Mouse (Mus musculus) heart, adult 2 months (tissue): Measurements from ENCODE around the gene Iqsec1. TPM values are rescaled to one million over a fixed set of nuclear protein-coding genes. Genes with fewer than 3 reads are reported as not detected.

Experiments
- DNase-seq, 2 experiments: peaks; one replicate each; pipeline ENCODE4 v3.0.0; 2021
- H3K27ac ChIP-seq: fragments of 200-600 bp; 2 replicates; pipeline ENCODE4 v1.8.1; 2022
- H3K27me3 ChIP-seq: fragments of 200-500 bp; 2 replicates; pipeline ENCODE4 v1.6.1; 2012; ENCODE audit warnings: mild to moderate bottlenecking, low read length, inconsistent platforms, mixed read lengths; ENCODE audit not compliant: control insufficient read depth, insufficient read depth
- H3K36me3 ChIP-seq: fragments of 200-500 bp; 2 replicates; pipeline ENCODE4 v1.6.1; 2012; ENCODE audit warnings: low read length, inconsistent platforms; ENCODE audit not compliant: control insufficient read depth, insufficient read depth
- H3K4me1 ChIP-seq: fragments of 200-500 bp; 2 replicates; pipeline ENCODE4 v1.6.1; 2011; ENCODE audit warnings: low read length; ENCODE audit not compliant: control insufficient read depth, insufficient read depth
- H3K4me3 ChIP-seq: fragments of 200-600 bp; 2 replicates; pipeline ENCODE4 v1.8.1; 2022
- H3K79me2 ChIP-seq: fragments of 200-500 bp; replicated peaks from 2 replicates; pipeline ENCODE4 v1.6.1; 2012; ENCODE audit warnings: mild to moderate bottlenecking, inconsistent platforms, low read length, moderate library complexity, mixed read lengths; ENCODE audit not compliant: control insufficient read depth, insufficient read depth
- H3K9ac ChIP-seq: fragments of 200-500 bp; 2 replicates; pipeline ENCODE4 v1.6.1; 2012; ENCODE audit warnings: low read depth, mild to moderate bottlenecking, control low read depth, inconsistent platforms, low read length, mixed read lengths
- CTCF ChIP-seq: fragments of 200-600 bp; IDR thresholded peaks from 2 replicates; pipeline ENCODE4 v1.8.1; 2022; ENCODE audit warnings: antibody characterized with exemption, mild to moderate bottlenecking, moderate library complexity
- EP300 ChIP-seq: fragments of 200-500 bp; IDR thresholded peaks from 2 replicates; pipeline ENCODE4 v1.6.1; 2011; ENCODE audit warnings: low read depth, low read length, control low read depth; ENCODE audit not compliant: insufficient read depth
- POLR2A ChIP-seq: fragments of 200-500 bp; IDR thresholded peaks from 2 replicates; pipeline ENCODE4 v1.6.1; 2011; ENCODE audit warnings: mild to moderate bottlenecking, low read depth, low read length, control low read depth; ENCODE audit not compliant: insufficient read depth
- WGBS: fragments of 180-500 bp; shearing (Covaris S2); methylation state at CpG from one replicate; pipeline ENCODE4 v1.1.7; 2018; 5-methylcytosine and 5-hydroxymethylcytosine counted together
- intact Hi-C: fragments of 180-260 bp; cut with DNase I; formaldehyde crosslinking; loops from one replicate; pipeline ENCODE4 v1.15.1; 2025
- polyA plus RNA-seq: library from polyadenylated mRNA; depleted of rRNA; stranded (reverse); fragments of >200 nt; gene quantifications from 2 replicates; pipeline ENCODE4 v1.2.3, GENCODE M21; 2012
- total RNA-seq, 2 experiments: library from RNA; stranded (reverse); gene quantifications; 2 replicates each; pipeline ENCODE4 v1.2.3; 2021

Gene Iqsec1
- total and polyA plus RNA-seq, 3 experiments, result 100 to 147 (median 146) TPM

DNA sequence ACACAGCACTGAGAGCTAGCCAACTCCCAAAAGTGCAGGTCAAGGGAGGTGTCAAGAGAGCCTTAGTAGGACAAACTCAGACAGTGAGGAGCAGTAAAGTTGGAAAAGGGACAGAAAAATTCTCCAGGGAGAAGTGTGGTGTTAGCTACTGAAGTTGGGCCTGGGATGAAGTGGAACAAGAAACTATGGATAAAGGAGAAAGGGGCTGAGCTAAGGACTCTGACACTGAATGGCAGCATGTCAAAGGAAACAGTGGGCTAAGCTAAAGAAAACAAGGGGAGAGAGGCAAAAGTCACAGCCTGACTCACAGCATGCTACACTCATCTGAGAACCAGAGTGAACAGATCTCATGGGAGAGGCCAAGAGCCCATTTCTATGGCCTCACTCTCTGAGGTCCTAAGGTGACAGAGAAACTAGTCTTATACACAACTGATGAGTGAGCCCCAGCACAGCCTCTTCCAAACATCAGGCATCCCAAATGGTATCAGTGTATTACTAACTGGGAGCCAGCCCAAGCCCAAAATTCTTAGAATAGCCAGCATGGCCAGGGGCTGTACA lies 280.3 kb downstream of the Iqsec1 start:
- H3K4me1 ChIP-seq, result peaks cover 80% of the 10 kb centered on the region
- no peak overlapping the region for H3K4me3 ChIP-seq
- peak overlapping the region; percentile 77 for H3K27ac ChIP-seq
- H3K27me3 ChIP-seq, result no peaks in the 10 kb centered on the region
- DNase-seq, result no peak
- peaks cover 9% of the 10 kb centered on the region for H3K79me2 ChIP-seq
- peaks cover 23% of the 10 kb centered on the region for H3K36me3 ChIP-seq
- no peak overlapping the region for H3K9ac ChIP-seq
- intact Hi-C loops, result no loop called here
- no peak for TF ChIP-seq POLR2A
- TF ChIP-seq CTCF, result no peak
- TF ChIP-seq EP300, result no peak

DNA sequence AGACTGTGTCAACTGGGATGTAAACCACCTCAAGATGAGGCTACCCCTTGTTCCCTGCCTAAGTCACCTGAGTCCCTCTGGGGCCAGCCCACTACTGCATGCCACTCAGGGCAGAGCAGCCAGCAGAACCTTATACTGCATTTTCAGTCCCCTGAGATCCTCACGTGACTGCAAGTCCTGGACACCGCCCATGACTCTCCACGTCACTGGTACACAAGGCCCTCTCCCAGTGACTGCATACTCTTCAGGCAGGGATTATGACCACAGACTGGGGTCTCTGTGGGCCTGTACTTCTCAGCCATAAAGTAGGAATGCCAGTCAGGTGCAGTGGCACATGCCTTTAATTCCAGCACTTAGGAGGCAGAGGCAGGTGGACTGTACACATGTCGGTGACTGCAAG lies 281.3 kb downstream of the Iqsec1 start:
- TF ChIP-seq CTCF (no peak), POLR2A (no peak), EP300 (no peak)
- Histone ChIP-seq H3K27me3 (no peaks in the 10 kb centered on the region), H3K4me3 (no peak overlapping the region), H3K79me2 (peaks cover 9% of the 10 kb centered on the region), H3K27ac (peak overlapping the region; percentile 77), H3K4me1 (peaks cover 79% of the 10 kb centered on the region), H3K36me3 (peaks cover 27% of the 10 kb centered on the region), H3K9ac (no peak overlapping the region)
- 20% methylated on average over 4 of the region's 4 CpGs for WGBS
- intact Hi-C loops, result loop anchor here (2.0 kb wide), 1 partner anchor 18 kb away; no protein-coding TSS in a partner anchor
- DNase-seq, result peak; percentile 65 to 69

DNA sequence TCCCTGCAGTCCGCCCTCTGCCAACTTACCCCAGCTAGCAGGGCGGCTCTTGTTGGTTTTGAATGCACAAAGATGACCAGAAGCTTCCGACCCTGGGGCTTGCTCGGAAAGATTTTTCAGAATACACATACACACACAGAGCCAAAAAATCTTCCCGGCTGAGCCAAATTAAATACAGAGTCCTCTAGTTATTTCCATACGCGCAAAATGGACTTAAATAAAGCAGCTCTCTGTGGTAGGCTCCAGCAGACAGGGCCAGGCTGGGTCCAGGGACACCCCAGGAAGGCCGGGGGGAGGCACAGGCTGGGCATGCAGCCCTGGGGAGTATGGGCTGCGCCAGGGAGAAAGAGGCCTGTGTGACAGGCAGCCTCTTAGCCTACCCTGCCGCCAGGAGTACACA lies 282.0 kb downstream of the Iqsec1 start:
- Histone ChIP-seq H3K79me2 (peaks cover 9% of the 10 kb centered on the region), H3K27ac (peak overlapping the region; percentile 77), H3K9ac (no peak overlapping the region), H3K4me1 (peaks cover 79% of the 10 kb centered on the region), H3K4me3 (no peak overlapping the region), H3K27me3 (no peaks in the 10 kb centered on the region), H3K36me3 (peaks cover 27% of the 10 kb centered on the region)
- peak; percentile 62 to 74 for DNase-seq
- intact Hi-C loops, result loop anchor here (2.0 kb wide), 1 partner anchor 18 kb away; no protein-coding TSS in a partner anchor
- WGBS, result 33% methylated on average over 10 of the region's 10 CpGs
- TF ChIP-seq POLR2A, result no peak
- TF ChIP-seq CTCF, result peak; percentile 43

- no peak for DNase-seq
- H3K9ac ChIP-seq, result no peak overlapping the region
- H3K36me3 ChIP-seq, result peaks cover 23% of the 10 kb centered on the region
- H3K27me3 ChIP-seq, result no peaks in the 10 kb centered on the region
- peaks cover 79% of the 10 kb centered on the region for H3K4me1 ChIP-seq
- 71% methylated on average over 3 of the region's 3 CpGs for WGBS
- TF ChIP-seq EP300, result no peak
- peak; percentile 40 for TF ChIP-seq CTCF
- intact Hi-C loops, result loop anchor here (2.0 kb wide), 1 partner anchor 17 kb away; no protein-coding TSS in a partner anchor
- no peak overlapping the region for H3K4me3 ChIP-seq
- peaks cover 7% of the 10 kb centered on the region for H3K79me2 ChIP-seq
- peak overlapping the region; percentile 77 for H3K27ac ChIP-seq
Measured at GRCm38 (mm10) chr6:90705738-90706137, 282.7 kb downstream of the Iqsec1 start.

- intact Hi-C loops, result no loop called here
- Histone ChIP-seq H3K27ac (peak overlapping the region; percentile 83), H3K9ac (no peak overlapping the region)
Measured at GRCm38 (mm10) chr6:90704705-90705344, 283.7 kb downstream of the Iqsec1 start.

DNA sequence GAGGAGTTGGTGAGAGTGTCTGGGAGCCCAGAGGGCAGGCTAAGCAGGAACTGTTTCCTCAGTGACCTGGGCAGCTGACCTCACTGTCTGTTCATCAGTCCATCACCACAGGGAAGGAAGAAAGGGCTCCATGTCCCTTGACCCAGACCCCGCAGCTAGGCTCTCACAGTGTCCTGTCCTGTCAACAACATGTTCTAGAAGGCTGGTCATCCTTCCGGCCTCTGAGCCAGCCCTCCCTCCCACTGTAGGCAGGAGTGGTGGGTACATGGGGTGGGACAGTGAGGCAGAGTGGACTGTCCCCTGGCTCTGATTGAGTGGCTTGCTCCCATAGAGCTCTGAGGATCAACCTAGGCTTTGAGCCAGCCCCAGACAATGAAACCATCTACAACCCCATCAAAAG lies 284.7 kb downstream of the Iqsec1 start:
- intact Hi-C loops, result no loop called here

More at GRCm38 (mm10) chr6:90704705-90705344, 283.7 kb downstream of the Iqsec1 start:
- Histone ChIP-seq H3K4me1 (peaks cover 79% of the 10 kb centered on the region), H3K79me2 (peaks cover 6% of the 10 kb centered on the region), H3K27me3 (no peaks in the 10 kb centered on the region), H3K36me3 (peaks cover 28% of the 10 kb centered on the region), H3K4me3 (no peak overlapping the region)
- peak; percentile 68 to 80 for DNase-seq
- TF ChIP-seq POLR2A (no peak), EP300 (no peak), CTCF (peak; percentile 47)
- 50% methylated on average over 2 of the region's 2 CpGs for WGBS

More for the DNA sequence above, 284.7 kb downstream of the Iqsec1 start:
- no peak overlapping the region for H3K4me3 ChIP-seq
- H3K4me1 ChIP-seq, result peaks cover 79% of the 10 kb centered on the region
- peaks cover 30% of the 10 kb centered on the region for H3K36me3 ChIP-seq
- H3K79me2 ChIP-seq, result peaks cover 4% of the 10 kb centered on the region
- no peaks in the 10 kb centered on the region for H3K27me3 ChIP-seq
- no peak for TF ChIP-seq CTCF
- no peak for TF ChIP-seq EP300
- no peak for TF ChIP-seq POLR2A
- WGBS, result 32% methylated on average over 2 of the region's 2 CpGs
- no peak overlapping the region for H3K9ac ChIP-seq
- H3K27ac ChIP-seq, result peak overlapping the region; percentile 83
- no peak for DNase-seq
